Mouse (Mus musculus) bone marrow macrophage, adult 2 months (primary cell): ENCODE measurements around the gene Egln1.

Experiments used
- CTCF ChIP-seq: IDR thresholded peaks from 2 replicates; pipeline ENCODE4 v1.5.1; 2012; ENCODE audit warnings: low read depth, mild to moderate bottlenecking, low read length, moderate library complexity
- POLR2A ChIP-seq: IDR thresholded peaks from 2 replicates; pipeline ENCODE4 v1.6.1; 2012; ENCODE audit warnings: mild to moderate bottlenecking, low read depth, low read length, borderline replicate concordance

- TF ChIP-seq CTCF (no peak), POLR2A (no peak)
These were observed 4.7 kb downstream of the Egln1 start for GRCm38 (mm10) chr8:124944406-124944805.
